Mouse (Mus musculus) CH12F3 (cell line): ENCODE data around the gene Dusp2.

Experiments used
- in situ Hi-C: fragments of 300-500 bp; cut with MboI; formaldehyde crosslinking; loops from 2 replicates; pipeline ENCODE4 v1.14.3; 2020; ENCODE audit warnings: low sequenced_read_pairs

Dusp2 gene

GRCm38 (mm10) chr2:127322671-127323285 is 13.2 kb upstream of the Dusp2 start:
- in situ Hi-C loops = no loop called here

GRCm38 (mm10) chr2:127323667-127324066 is 12.3 kb upstream of the Dusp2 start:
- in situ Hi-C loops = no loop called here

- in situ Hi-C loops = no loop called here
Measured at GRCm38 (mm10) chr2:127324456-127324855, 11.5 kb upstream of the Dusp2 start.

GRCm38 (mm10) chr2:127328090-127328851 is 7.7 kb upstream of the Dusp2 start:
- in situ Hi-C loops = no loop called here

GRCm38 (mm10) chr2:127332807-127333570 is 3.0 kb upstream of the Dusp2 start:
- in situ Hi-C loops = no loop called here

- in situ Hi-C loops = no loop called here
Measured at GRCm38 (mm10) chr2:127333945-127334603, 1.9 kb upstream of the Dusp2 start.

GRCm38 (mm10) chr2:127335078-127335541 is 849 bp upstream of the Dusp2 start:
- in situ Hi-C loops = no loop called here

GRCm38 (mm10) chr2:127336497-127336832 is 506 bp downstream of the Dusp2 start:
- in situ Hi-C loops = no loop called here

GRCm38 (mm10) chr2:127336885-127337284 is 926 bp downstream of the Dusp2 start:
- in situ Hi-C loops = no loop called here

- in situ Hi-C loops = no loop called here
Measured at GRCm38 (mm10) chr2:127337531-127337930, 1.6 kb downstream of the Dusp2 start.

GRCm38 (mm10) chr2:127338012-127338411 is 2.1 kb downstream of the Dusp2 start:
- in situ Hi-C loops = no loop called here

- in situ Hi-C loops = no loop called here
Measured at GRCm38 (mm10) chr2:127338416-127338815, 2.5 kb downstream of the Dusp2 start, which contains the start of gene Astl. Astl (plus strand) TSS chr2:127338639.

- in situ Hi-C loops = no loop called here
Measured at GRCm38 (mm10) chr2:127338833-127339232, 2.9 kb downstream of the Dusp2 start.

GRCm38 (mm10) chr2:127339262-127339661 is 3.3 kb downstream of the Dusp2 start:
- in situ Hi-C loops = no loop called here

GRCm38 (mm10) chr2:127341159-127341558 is 5.2 kb downstream of the Dusp2 start:
- in situ Hi-C loops = loop anchor here (5.0 to 10.0 kb wide), 2 partner anchors 34 to 86 kb away; no protein-coding TSS in a partner anchor

- in situ Hi-C loops = loop anchor here (10.0 kb wide), 1 partner anchor 92 kb away; no protein-coding TSS in a partner anchor
Measured at GRCm38 (mm10) chr2:127346334-127346733, 10.4 kb downstream of the Dusp2 start.

GRCm38 (mm10) chr2:127347147-127347985 is 11.4 kb downstream of the Dusp2 start:
- in situ Hi-C loops = loop anchor here (10.0 kb wide), 1 partner anchor 93 kb away; no protein-coding TSS in a partner anchor

- in situ Hi-C loops = no loop called here
Measured at GRCm38 (mm10) chr2:127353881-127354280, 17.9 kb downstream of the Dusp2 start.

GRCm38 (mm10) chr2:127362459-127363281 is 26.7 kb downstream of the Dusp2 start, which contains the start of gene Adra2b:
Adra2b (plus strand) TSS chr2:127363208.
- in situ Hi-C loops = loop anchor here (5.0 to 10.0 kb wide), 2 partner anchors 62 to 85 kb away; partner anchors contain the start of gene Gpat2
